Mouse (Mus musculus): Measurements from ENCODE around the gene Jag2. TPM values are rescaled to one million over a fixed set of nuclear protein-coding genes. Genes with fewer than 3 reads are reported as not detected.

Gene Jag2
- polyA plus RNA-seq, 1 experiment, result 23.0 TPM

- Histone ChIP-seq H3K4me1 (ENCODE audit: control insufficient read depth, insufficient read depth, low read length) (peaks cover 19% of the 10 kb centered on the region), H3K4me3 (replicated peaks; ENCODE audit: insufficient read depth, low read depth, low read length) (no peak overlapping the region), H3K27me3 (ENCODE audit: control insufficient read depth, insufficient read depth, low read length) (no peaks in the 10 kb centered on the region), H3K27ac (ENCODE audit: insufficient read depth, low read length) (no peak overlapping the region)
- 46% methylated on average over 28 of the region's 28 CpGs for WGBS
- peak; percentile 62 to 64 for DNase-seq
- no peak for TF ChIP-seq CTCF (IDR thresholded peaks at IDR 0.05; ENCODE audit: borderline replicate concordance, insufficient read depth, low read depth, low read length)
- TF ChIP-seq POLR2A (IDR thresholded peaks at IDR 0.05; ENCODE audit: borderline replicate concordance, insufficient read depth, low read length), result no peak
These were observed 16.4 kb downstream of the Jag2 start for GRCm38 (mm10) chr12:112912951-112913745.

GRCm38 (mm10) chr12:112911701-112912100 is 17.9 kb downstream of the Jag2 start:
- peaks cover 16% of the 10 kb centered on the region for H3K4me1 ChIP-seq (ENCODE audit: control insufficient read depth, insufficient read depth, low read length)
- DNase-seq, result no peak
- H3K27me3 ChIP-seq (ENCODE audit: control insufficient read depth, insufficient read depth, low read length), result no peaks in the 10 kb centered on the region
- H3K4me3 ChIP-seq (replicated peaks; ENCODE audit: insufficient read depth, low read depth, low read length), result no peak overlapping the region
- TF ChIP-seq POLR2A (IDR thresholded peaks at IDR 0.05; ENCODE audit: borderline replicate concordance, insufficient read depth, low read length) (no peak), CTCF (IDR thresholded peaks at IDR 0.05; ENCODE audit: borderline replicate concordance, insufficient read depth, low read depth, low read length) (no peak)
- H3K27ac ChIP-seq (ENCODE audit: insufficient read depth, low read length), result no peak overlapping the region
- WGBS, result 92% methylated on average over 17 of the region's 17 CpGs

- no peak overlapping the region for H3K4me3 ChIP-seq (replicated peaks; ENCODE audit: insufficient read depth, low read depth, low read length)
- no peak for DNase-seq
- peaks cover 6% of the 10 kb centered on the region for H3K4me1 ChIP-seq (ENCODE audit: control insufficient read depth, insufficient read depth, low read length)
- H3K27ac ChIP-seq (ENCODE audit: insufficient read depth, low read length), result no peak overlapping the region
- no peak for TF ChIP-seq CTCF (IDR thresholded peaks at IDR 0.05; ENCODE audit: borderline replicate concordance, insufficient read depth, low read depth, low read length)
- TF ChIP-seq POLR2A (IDR thresholded peaks at IDR 0.05; ENCODE audit: borderline replicate concordance, insufficient read depth, low read length), result no peak
- H3K27me3 ChIP-seq (ENCODE audit: control insufficient read depth, insufficient read depth, low read length), result no peaks in the 10 kb centered on the region
- WGBS, result 96% methylated on average over 22 of the region's 22 CpGs
These were observed 20.6 kb downstream of the Jag2 start for GRCm38 (mm10) chr12:112908991-112909390.

GRCm38 (mm10) chr12:112905001-112905400 is 24.6 kb downstream of the Jag2 start:
- TF ChIP-seq POLR2A (IDR thresholded peaks at IDR 0.05; ENCODE audit: borderline replicate concordance, insufficient read depth, low read length), result no peak
- no peak overlapping the region for H3K4me3 ChIP-seq (replicated peaks; ENCODE audit: insufficient read depth, low read depth, low read length)
- no peaks in the 10 kb centered on the region for H3K27me3 ChIP-seq (ENCODE audit: control insufficient read depth, insufficient read depth, low read length)
- H3K4me1 ChIP-seq (ENCODE audit: control insufficient read depth, insufficient read depth, low read length), result no peaks in the 10 kb centered on the region
- WGBS, result 89% methylated on average over 5 of the region's 5 CpGs
- H3K27ac ChIP-seq (ENCODE audit: insufficient read depth, low read length), result no peak overlapping the region
- DNase-seq, result no peak

- no peak for DNase-seq
- Histone ChIP-seq H3K27me3 (ENCODE audit: control insufficient read depth, insufficient read depth, low read length) (no peaks in the 10 kb centered on the region), H3K4me3 (replicated peaks; ENCODE audit: insufficient read depth, low read depth, low read length) (no peak overlapping the region), H3K27ac (ENCODE audit: insufficient read depth, low read length) (no peak overlapping the region), H3K4me1 (ENCODE audit: control insufficient read depth, insufficient read depth, low read length) (no peaks in the 10 kb centered on the region)
- TF ChIP-seq CTCF (IDR thresholded peaks at IDR 0.05; ENCODE audit: borderline replicate concordance, insufficient read depth, low read depth, low read length) (no peak), POLR2A (IDR thresholded peaks at IDR 0.05; ENCODE audit: borderline replicate concordance, insufficient read depth, low read length) (no peak)
- 56% methylated on average over 8 of the region's 8 CpGs for WGBS
These were observed 25.6 kb downstream of the Jag2 start for GRCm38 (mm10) chr12:112903941-112904340.

GRCm38 (mm10) chr12:112900641-112901040 is 28.9 kb downstream of the Jag2 start:
- Histone ChIP-seq H3K4me3 (replicated peaks; ENCODE audit: insufficient read depth, low read depth, low read length) (no peak overlapping the region), H3K27ac (ENCODE audit: insufficient read depth, low read length) (no peak overlapping the region), H3K4me1 (ENCODE audit: control insufficient read depth, insufficient read depth, low read length) (no peaks in the 10 kb centered on the region), H3K27me3 (ENCODE audit: control insufficient read depth, insufficient read depth, low read length) (no peaks in the 10 kb centered on the region; the same call in 1 of the 2 replicates)
- WGBS, result 91% methylated on average over 9 of the region's 9 CpGs
- TF ChIP-seq POLR2A (IDR thresholded peaks at IDR 0.05; ENCODE audit: borderline replicate concordance, insufficient read depth, low read length) (no peak), CTCF (IDR thresholded peaks at IDR 0.05; ENCODE audit: borderline replicate concordance, insufficient read depth, low read depth, low read length) (no peak)
- no peak for DNase-seq

DNA sequence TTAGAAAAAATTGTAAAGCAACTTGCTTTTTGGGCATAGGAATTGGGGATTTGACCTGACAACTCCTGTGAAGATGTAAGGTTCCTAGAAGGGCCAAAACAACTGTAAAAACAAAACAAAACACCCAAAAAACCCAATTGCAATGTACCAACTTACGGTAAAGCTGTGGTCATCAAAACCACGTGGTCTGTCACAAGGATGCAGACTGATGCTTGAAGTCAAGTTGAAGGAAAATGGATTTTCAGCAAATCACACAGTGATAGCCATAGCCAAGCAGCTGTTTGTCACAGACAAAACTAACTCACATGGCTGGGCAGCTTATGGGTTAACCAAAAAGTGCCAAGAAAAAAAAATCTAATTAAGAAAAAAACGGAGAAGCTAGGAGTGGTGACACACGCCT is 30.6 kb downstream of the Jag2 start:
- H3K4me3 ChIP-seq (replicated peaks; ENCODE audit: insufficient read depth, low read depth, low read length), result no peak overlapping the region
- WGBS, result 58% methylated on average over 4 of the region's 4 CpGs
- no peak overlapping the region for H3K27ac ChIP-seq (ENCODE audit: insufficient read depth, low read length)
- TF ChIP-seq POLR2A (IDR thresholded peaks at IDR 0.05; ENCODE audit: borderline replicate concordance, insufficient read depth, low read length), result no peak
- TF ChIP-seq CTCF (IDR thresholded peaks at IDR 0.05; ENCODE audit: borderline replicate concordance, insufficient read depth, low read depth, low read length), result no peak
- no peak for DNase-seq
- no peaks in the 10 kb centered on the region for H3K4me1 ChIP-seq (ENCODE audit: control insufficient read depth, insufficient read depth, low read length)
- no peaks in the 10 kb centered on the region; the same call in 1 of the 2 replicates for H3K27me3 ChIP-seq (ENCODE audit: control insufficient read depth, insufficient read depth, low read length)

DNA sequence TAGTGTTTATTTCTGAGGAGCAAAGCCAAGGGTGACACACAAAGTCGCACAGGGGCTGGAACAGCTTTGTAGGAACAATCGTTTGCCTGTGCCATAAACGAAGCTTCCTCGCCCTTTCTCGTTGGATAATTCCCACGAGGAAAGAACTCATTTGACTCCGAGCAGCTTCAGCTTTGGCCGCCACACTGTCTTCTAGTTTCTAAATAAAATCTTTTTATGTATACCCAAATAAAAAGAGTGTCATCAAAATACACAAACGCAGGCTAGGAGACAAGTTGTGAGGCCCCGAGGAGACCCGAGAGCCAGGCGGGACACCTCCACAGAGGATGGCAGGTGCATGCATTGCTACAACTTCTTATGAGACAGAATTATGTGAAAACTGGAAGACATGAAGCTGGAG is 31.2 kb downstream of the Jag2 start:
- Histone ChIP-seq H3K27me3 (ENCODE audit: control insufficient read depth, insufficient read depth, low read length) (no peaks in the 10 kb centered on the region; the same call in 1 of the 2 replicates), H3K4me3 (replicated peaks; ENCODE audit: insufficient read depth, low read depth, low read length) (no peak overlapping the region), H3K27ac (ENCODE audit: insufficient read depth, low read length) (no peak overlapping the region), H3K4me1 (ENCODE audit: control insufficient read depth, insufficient read depth, low read length) (no peaks in the 10 kb centered on the region)
- no peak for DNase-seq
- TF ChIP-seq POLR2A (IDR thresholded peaks at IDR 0.05; ENCODE audit: borderline replicate concordance, insufficient read depth, low read length), result no peak
- no peak for TF ChIP-seq CTCF (IDR thresholded peaks at IDR 0.05; ENCODE audit: borderline replicate concordance, insufficient read depth, low read depth, low read length)
- 62% methylated on average over 12 of the region's 12 CpGs for WGBS

Measured in cerebellum, adult 2 months (tissue).